Mouse (Mus musculus) granulocyte monocyte progenitor cell, adult 5-6 weeks (primary cell): ENCODE measurements around the gene Lbr. TPM values are rescaled to one million over a fixed set of nuclear protein-coding genes. Genes with fewer than 3 reads are reported as not detected.
"Not testable (repeated sequence)": the region's sequence is repeated elsewhere in the genome, so short reads cannot be mapped to it uniquely, and the experiment has no call there.

Experiments
- ATAC-seq: replicated peaks from 2 replicates; pipeline ENCODE4 v1.8.0; 2016; ENCODE audit warnings: mild to moderate bottlenecking, moderate TSS enrichment, inconsistent platforms; ENCODE audit not compliant: poor library complexity, severe bottlenecking
- total RNA-seq, 2 experiments: library from RNA; stranded (forward) in 1 of 2; stranded (reverse) in 1 of 2; fragments of 200-712, 200-1000 nt in 1 of 2; fragments of >200 nt in 1 of 2; fragmentation: Nextera tagmentation in 1 of 2; gene quantifications; 2 replicates each; pipeline ENCODE4 v1.2.3; 2014 to 2017

Gene Lbr
- total RNA-seq, 2 experiments from 2014 or later, result 132 to 274 TPM

GRCm38 (mm10) chr1:181793541-181793940 lies 49.3 kb downstream of the Lbr start:
- ATAC-seq, result no peak

DNA sequence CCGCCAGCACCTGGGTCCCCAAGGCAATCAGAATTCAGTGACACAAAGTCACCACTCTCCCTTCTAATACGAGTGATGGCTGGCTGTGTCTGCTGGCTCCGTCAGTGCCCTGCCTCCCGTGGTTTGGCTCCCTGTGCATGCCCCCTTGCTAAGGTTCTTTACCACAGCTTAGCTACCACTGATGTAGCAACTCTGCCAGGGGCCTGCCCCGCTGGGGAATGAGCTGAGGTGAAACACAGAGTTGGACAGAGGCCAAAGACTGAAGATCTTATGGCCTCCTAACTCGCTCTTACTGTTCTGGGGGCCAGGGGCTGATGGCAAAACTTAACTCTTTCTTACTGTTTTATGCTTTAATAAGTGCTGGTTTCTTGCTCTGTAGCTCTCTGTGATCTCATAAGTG lies 52.9 kb downstream of the Lbr start:
- ATAC-seq, result peak; percentile 67

DNA sequence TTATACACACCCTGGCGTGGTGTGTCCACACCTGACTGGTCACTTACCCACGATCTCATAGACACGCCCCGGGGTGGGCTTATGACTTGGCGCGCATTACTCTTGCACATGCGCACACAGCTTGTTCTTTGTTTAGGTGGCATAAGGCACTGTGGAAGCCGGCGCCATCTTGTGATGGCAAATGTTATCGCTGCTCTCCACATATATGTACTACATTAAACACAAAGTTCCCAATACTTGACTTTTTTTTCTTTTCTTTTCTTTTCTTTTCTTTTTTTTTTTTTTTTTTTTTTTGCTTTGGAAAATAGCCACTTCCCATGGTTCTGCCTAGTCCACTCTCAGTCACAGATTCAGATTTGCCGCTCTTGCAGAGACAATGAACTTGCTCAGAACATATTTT lies 60.2 kb downstream of the Lbr start:
- not testable (repeated sequence) for ATAC-seq

- no peak for ATAC-seq
Observed at GRCm38 (mm10) chr1:181776541-181776940, 66.3 kb downstream of the Lbr start.

- ATAC-seq, result no peak
Observed at GRCm38 (mm10) chr1:181771871-181772270, 71.0 kb downstream of the Lbr start.

GRCm38 (mm10) chr1:181769392-181769791 lies 73.5 kb downstream of the Lbr start:
- no peak for ATAC-seq

Other genes starting within 250 kb of the Lbr start
- 3.4 and 3.6 TPM in 2 replicates for gene Enah, start 176.9 kb upstream of the Lbr start, total RNA-seq (2014; fragmentation: Nextera tagmentation)
- 1.2 and 1.8 TPM in 2 replicates for gene Enah, start 176.9 kb upstream of the Lbr start, total RNA-seq (2017)